Mouse (Mus musculus) megakaryocyte, adult 5-6 weeks (primary cell): Measurements from ENCODE around the gene Tacc2. TPM values are rescaled to one million over a fixed set of nuclear protein-coding genes. Genes with fewer than 3 reads are reported as not detected.
"Not testable (repeated sequence)": the region's sequence is repeated elsewhere in the genome, so short reads cannot be mapped to it uniquely, and the experiment has no call there.

ENCODE experiments used
- ATAC-seq: 2 replicates; pipeline ENCODE4 v1.8.0; 2016; ENCODE audit warnings: mild to moderate bottlenecking, inconsistent platforms; ENCODE audit not compliant: poor library complexity, severe bottlenecking
- total RNA-seq, 2 experiments: library from RNA; stranded (forward) in 1 of 2; stranded (reverse) in 1 of 2; fragments of 153-499, 151-499 nt in 1 of 2; fragments of 221-1000, 200-1000 nt in 1 of 2; gene quantifications; 2 replicates each; pipeline versions ENCODE4 v1.2.3 to v1.2.4; 2015 to 2017

Gene Tacc2
- total RNA-seq, 2 experiments from 2014 or later: 0.22 to 0.38 TPM

- peak; percentile 79 for ATAC-seq
Measured at GRCm38 (mm10) chr7:130645994-130646761, 68.9 kb downstream of the Tacc2 start.

- ATAC-seq: peak; percentile 70
Measured at GRCm38 (mm10) chr7:130646762-130647139, 69.5 kb downstream of the Tacc2 start.

DNA sequence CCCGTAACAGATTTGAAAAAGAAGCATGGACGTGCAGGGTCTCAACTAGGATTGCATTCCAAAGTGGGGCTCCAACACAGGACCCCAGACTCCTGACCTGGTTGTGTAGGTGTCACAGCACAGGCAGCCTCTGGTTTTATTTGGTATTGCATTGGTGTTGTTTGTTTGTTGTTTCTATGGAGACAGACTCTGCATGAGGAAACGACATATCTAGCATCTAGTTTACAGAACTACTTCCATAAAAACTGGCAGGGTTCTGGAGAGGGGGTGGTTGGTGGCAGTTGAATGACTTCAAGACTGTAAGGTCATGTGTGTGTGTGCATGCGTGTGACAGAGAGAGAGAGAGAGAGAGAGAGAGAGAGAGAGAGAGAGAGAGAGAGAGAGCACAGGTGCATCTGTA is 70.8 kb downstream of the Tacc2 start:
- no peak for ATAC-seq

DNA sequence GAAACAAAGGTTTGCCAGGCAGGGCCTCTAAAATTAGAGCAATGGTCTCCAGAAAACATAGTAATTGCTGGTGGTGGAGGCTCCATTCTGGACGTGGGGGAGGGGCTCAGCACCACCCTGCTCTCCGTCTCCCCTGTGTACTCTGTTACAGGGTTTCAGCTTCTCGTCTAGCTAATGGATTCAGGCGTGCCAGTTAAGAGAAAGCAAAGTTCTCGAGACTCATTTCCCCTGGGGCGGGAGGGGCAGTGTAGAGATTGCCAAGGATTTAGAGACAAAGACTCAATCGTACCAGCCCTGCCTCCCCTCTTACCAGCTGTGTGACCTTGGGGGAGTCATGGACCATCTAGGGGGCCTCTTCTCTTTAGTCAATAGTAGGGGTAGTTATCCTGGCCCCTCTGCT is 72.0 kb downstream of the Tacc2 start:
- no peak for ATAC-seq

- ATAC-seq: no peak
Measured at GRCm38 (mm10) chr7:130650621-130651020, 73.4 kb downstream of the Tacc2 start.

DNA sequence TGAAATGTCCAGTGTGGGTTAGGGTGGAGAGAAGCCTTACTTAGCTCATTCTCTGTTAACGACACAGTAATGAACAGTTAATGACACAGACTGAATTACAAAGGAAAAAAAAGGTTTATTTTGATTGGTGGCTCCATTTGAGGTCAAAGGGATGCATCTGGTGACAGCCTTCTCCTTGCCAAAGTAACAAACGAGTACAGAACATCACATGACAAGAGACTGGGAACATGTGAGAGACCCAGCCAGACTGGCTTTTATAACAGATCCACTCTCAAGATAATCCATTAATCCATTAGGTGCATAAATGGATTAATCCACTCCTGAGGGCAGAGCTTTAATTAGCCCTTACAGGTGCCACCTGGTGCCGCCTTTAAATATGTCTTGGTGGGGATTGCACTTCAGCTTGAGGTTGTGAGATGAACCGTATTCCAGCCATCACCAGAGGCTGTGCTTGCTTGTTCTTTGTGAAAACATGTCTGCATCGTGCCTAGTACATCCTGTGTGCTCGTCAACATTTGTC is 75.9 kb downstream of the Tacc2 start:
- ATAC-seq: no peak

- ATAC-seq: no peak
Measured at GRCm38 (mm10) chr7:130654562-130654961, 77.3 kb downstream of the Tacc2 start.

- ATAC-seq: no peak
Measured at GRCm38 (mm10) chr7:130656965-130657364, 79.7 kb downstream of the Tacc2 start.

- peak; percentile 74 for ATAC-seq
Measured at GRCm38 (mm10) chr7:130657751-130658150, 80.5 kb downstream of the Tacc2 start.

DNA sequence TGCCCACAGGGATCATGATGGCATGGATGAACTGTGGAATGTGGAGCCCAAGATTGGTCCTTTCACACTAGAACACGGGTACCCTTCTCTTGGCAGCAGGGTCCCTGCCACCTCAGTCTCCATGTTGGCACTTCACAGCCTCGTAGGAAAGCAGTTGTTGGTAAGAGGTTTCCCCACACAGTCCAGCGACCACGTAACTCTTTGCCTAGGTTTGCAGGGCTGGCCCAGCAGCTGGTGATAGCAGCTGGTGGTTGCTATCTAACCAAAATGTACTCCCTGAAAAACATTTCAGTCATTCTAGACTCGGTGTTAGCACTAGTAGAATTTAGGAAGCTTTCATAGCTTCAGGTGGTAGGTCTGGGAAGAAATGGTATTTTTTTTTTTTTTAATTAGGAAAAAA is 81.9 kb downstream of the Tacc2 start:
- no peak for ATAC-seq

DNA sequence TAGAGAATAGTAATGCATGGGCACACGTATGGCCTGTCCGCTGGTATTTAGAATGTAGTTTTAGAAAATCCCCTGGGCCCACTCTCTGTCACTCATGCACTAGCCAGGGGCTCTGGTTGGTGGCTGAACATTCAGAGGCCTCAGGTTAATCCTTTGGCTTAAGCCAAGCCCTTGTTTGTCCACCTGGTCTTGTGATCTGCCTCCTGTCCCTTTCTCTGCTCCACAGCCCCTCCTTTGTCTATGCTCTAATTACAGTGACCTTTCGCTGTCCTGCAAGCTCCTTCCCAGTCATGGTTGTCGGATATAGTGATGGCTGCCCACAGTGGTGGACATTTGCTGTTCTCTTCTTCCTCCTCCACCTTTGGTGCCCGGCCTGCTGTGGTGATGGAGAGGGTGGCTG is 85.0 kb downstream of the Tacc2 start:
- ATAC-seq: no peak

- ATAC-seq: no peak
Measured at GRCm38 (mm10) chr7:130662869-130663268, 85.6 kb downstream of the Tacc2 start.

- no peak for ATAC-seq
Measured at GRCm38 (mm10) chr7:130664037-130664436, 86.8 kb downstream of the Tacc2 start.

- ATAC-seq: no peak
Measured at GRCm38 (mm10) chr7:130664629-130665028, 87.4 kb downstream of the Tacc2 start.

- no peak for ATAC-seq
Measured at GRCm38 (mm10) chr7:130665358-130665757, 88.1 kb downstream of the Tacc2 start.

DNA sequence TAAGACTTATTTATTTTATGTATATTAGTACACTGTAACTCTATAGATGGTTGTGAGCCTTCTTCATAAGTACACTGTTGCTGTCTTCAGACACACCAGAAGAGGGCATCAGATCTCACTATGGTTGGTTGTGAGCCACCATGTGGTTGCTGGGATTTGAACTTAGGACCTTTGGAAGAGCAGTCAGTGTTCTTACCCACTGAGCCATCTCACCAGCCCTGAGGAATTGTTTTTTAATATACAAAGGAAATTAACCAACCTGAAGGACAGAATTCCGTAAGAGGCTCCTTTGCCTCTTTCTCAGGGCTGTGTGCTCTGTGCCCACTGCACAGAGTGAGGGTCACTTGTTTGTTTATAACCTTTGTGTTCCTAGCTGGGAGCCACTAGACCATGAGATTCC is 90.8 kb downstream of the Tacc2 start:
- not testable (repeated sequence) for ATAC-seq

- ATAC-seq: no peak
Measured at GRCm38 (mm10) chr7:130668729-130669281, 91.6 kb downstream of the Tacc2 start.

- ATAC-seq: no peak
Measured at GRCm38 (mm10) chr7:130669370-130669881, 92.2 kb downstream of the Tacc2 start.

DNA sequence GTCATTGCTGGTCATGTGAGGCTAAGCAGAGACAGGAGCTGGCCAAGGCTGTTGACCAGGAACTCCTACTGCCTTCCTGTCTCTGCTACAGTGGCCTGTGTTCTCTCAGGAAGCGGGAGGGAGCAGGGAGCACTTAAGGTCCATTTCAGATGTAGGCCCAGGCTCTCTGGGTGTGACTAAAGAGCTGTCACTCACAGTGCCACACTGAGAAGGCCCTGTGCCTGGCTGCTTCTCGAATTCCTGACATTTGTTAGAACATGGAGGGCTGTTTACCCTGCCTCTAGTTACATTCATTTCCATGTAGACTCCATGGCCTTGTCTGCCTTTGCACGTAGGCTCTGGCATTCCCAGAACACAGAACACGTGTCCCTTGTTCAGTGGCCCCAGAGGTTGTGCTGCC is 93.1 kb downstream of the Tacc2 start:
- ATAC-seq: no peak

- no peak for ATAC-seq
Measured at GRCm38 (mm10) chr7:130671301-130671700, 94.1 kb downstream of the Tacc2 start.

GRCm38 (mm10) chr7:130673169-130674033 is 96.2 kb downstream of the Tacc2 start:
- peak; percentile 67 for ATAC-seq
